Mouse (Mus musculus) spleen, adult 2 months (tissue): Measurements from ENCODE around the gene Nat9. TPM values are rescaled to one million over a fixed set of nuclear protein-coding genes. Genes with fewer than 3 reads are reported as not detected.

Experiments used
- DNase-seq, 2 experiments: peaks; one replicate each; pipeline versions ENCODE4 v3.0.0 to v3.0.0-alpha.2; 2012 to 2021; ENCODE audit warnings: low spot score in 2 of 2, low read depth in 1 of 2
- H3K27ac ChIP-seq: fragments of 200-500 bp; 2 replicates; pipeline ENCODE4 v1.5.1; 2012; ENCODE audit warnings: low read length, inconsistent platforms; ENCODE audit not compliant: insufficient read depth
- H3K27me3 ChIP-seq: fragments of 200-500 bp; 2 replicates; pipeline ENCODE4 v1.6.1; 2012; ENCODE audit warnings: mild to moderate bottlenecking, moderate library complexity, low read length, inconsistent platforms; ENCODE audit not compliant: control insufficient read depth, insufficient read depth
- H3K36me3 ChIP-seq: fragments of 200-500 bp; 2 replicates; pipeline ENCODE4 v1.6.1; 2012; ENCODE audit warnings: mild to moderate bottlenecking, low read length, inconsistent platforms; ENCODE audit not compliant: control insufficient read depth, insufficient read depth
- H3K4me1 ChIP-seq: fragments of 200-500 bp; 2 replicates; pipeline ENCODE4 v1.6.1; 2011; ENCODE audit warnings: inconsistent platforms; ENCODE audit not compliant: control insufficient read depth, insufficient read depth, insufficient read length
- H3K4me3 ChIP-seq: fragments of 200-500 bp; 2 replicates; pipeline ENCODE4 v1.5.1; 2011; ENCODE audit warnings: mild to moderate bottlenecking, inconsistent platforms; ENCODE audit not compliant: insufficient read depth, insufficient read length; ENCODE audit errors: extremely low read depth
- CTCF ChIP-seq: fragments of 200-500 bp; IDR thresholded peaks from 2 replicates; pipeline ENCODE4 v1.5.1; 2011; ENCODE audit warnings: mild to moderate bottlenecking, inconsistent platforms; ENCODE audit not compliant: insufficient read depth, insufficient read length, insufficient replicate concordance; ENCODE audit errors: extremely low read depth
- POLR2A ChIP-seq: fragments of 200-500 bp; IDR thresholded peaks from 2 replicates; pipeline ENCODE4 v1.6.1; 2011; ENCODE audit warnings: low read depth, low read length, inconsistent platforms
- WGBS: fragments of 180-500 bp; shearing (Covaris S2); methylation state at CpG from one replicate; pipeline ENCODE4 v1.1.7; 2018; 5-methylcytosine and 5-hydroxymethylcytosine counted together
- polyA plus RNA-seq: library from polyadenylated mRNA; depleted of rRNA; stranded (reverse); fragments of >200 nt; gene quantifications from 2 replicates; pipeline ENCODE4 v1.2.3, GENCODE M21; 2012

Gene Nat9
- polyA plus RNA-seq, 1 experiment: 12.3 TPM

DNA sequence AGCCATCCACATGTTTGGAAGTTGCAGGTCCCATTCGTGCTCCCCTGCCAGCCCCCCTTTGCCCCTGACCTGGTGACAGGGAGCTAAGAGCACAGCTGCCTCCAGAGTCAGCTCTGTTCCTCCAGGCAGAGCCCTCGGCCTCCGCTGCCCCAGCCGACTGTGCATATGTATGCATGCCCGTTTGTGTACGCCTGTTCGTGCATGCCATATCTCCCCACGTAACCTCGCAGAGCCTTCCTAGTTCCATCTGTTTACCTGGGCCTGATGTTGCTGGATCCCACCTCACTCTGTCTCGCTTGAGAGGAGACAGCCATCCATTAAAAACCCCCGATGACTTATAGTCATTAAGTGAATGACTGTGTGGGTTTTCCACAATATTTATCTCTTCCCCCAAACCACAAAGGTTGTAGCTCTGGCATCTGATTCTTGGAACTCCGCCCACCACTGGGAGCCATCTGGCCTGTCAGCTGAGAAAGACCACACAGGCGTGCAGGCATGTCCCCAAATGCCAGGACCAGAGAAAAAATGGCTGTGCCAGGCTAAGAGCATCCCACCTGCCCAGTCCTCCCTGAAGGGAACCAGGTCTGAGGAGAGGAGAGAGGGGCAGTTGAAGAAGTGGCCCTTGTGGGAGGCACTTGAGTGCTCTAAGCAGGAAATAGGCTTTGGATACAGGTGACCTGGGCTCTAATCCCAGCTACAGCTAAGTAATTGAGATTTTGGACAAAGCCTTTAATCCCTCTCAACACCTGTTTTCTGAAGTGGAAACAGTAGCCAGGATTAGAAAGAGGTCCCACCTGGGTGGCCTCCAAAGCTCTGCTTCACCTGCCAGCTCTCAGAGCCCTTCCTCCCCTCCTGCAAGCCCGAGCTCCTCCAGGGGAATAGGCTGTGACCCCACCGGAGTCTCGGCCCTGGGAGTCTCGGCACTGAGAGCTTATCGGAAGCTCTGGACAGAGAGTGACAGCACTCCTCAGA lies 30.1 kb upstream of the Nat9 start:
- Histone ChIP-seq H3K4me1 (no peaks in the 10 kb centered on the region), H3K27me3 (no peaks in the 10 kb centered on the region), H3K27ac (no peak overlapping the region), H3K4me3 (no peak overlapping the region), H3K36me3 (no peaks in the 10 kb centered on the region; the same call in 1 of the 2 replicates)
- DNase-seq: no peak
- TF ChIP-seq POLR2A (no peak), CTCF (no peak)
- 62% methylated on average over 18 of the region's 18 CpGs for WGBS

DNA sequence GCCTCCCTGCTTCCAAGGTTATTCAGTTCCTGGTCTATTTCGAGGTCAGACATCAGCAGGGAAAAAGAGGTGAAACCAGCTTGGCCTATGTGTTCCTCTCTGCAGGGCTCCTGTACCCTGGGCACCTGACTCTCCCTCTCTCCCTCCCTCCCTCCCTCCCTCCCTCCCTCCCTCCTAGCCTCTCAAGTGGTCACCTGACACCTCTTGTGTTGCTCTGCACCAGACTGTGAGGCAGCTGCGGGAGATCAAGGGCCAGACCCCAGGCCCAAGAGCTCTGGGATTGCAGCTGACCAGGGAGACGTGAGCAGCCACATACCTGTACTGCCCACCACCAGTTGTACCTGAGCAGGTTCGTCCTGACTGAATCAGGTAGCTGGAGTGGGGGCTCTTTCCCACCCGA lies 27.5 kb upstream of the Nat9 start:
- Histone ChIP-seq H3K36me3 (no peaks in the 10 kb centered on the region; the same call in 1 of the 2 replicates), H3K27ac (no peak overlapping the region), H3K4me1 (no peaks in the 10 kb centered on the region), H3K4me3 (no peak overlapping the region), H3K27me3 (no peaks in the 10 kb centered on the region)
- 83% methylated on average over 5 of the region's 5 CpGs for WGBS
- no peak for DNase-seq
- TF ChIP-seq CTCF (no peak), POLR2A (no peak)

DNA sequence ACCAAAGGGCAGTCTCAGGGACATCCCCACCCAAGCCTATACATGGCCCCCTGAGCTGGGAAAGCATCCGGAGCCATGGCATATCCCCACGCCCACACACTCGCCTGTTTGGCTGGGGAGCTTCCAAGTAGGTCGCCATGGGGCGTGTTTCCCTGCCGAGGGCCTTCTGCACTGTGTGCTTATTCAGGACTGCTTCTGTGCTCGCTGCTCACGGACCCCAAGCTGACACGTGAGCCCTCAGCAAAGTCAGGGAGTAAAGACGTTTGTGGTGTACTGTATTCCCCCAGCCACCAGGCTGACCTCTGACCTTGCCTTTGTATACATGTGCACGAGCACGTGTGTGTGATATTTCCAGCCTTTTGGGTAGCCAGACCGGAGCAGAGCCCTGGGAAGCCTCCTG lies 24.5 kb upstream of the Nat9 start:
- no peak overlapping the region for H3K27ac ChIP-seq
- H3K36me3 ChIP-seq: peaks cover 12% of the 10 kb centered on the region
- no peaks in the 10 kb centered on the region for H3K27me3 ChIP-seq
- TF ChIP-seq POLR2A: no peak
- no peak for TF ChIP-seq CTCF
- whole genome bisulfite sequencing: 90% methylated on average over 13 of the region's 13 CpGs
- no peak overlapping the region for H3K4me3 ChIP-seq
- H3K4me1 ChIP-seq: no peaks in the 10 kb centered on the region
- no peak for DNase-seq

DNA sequence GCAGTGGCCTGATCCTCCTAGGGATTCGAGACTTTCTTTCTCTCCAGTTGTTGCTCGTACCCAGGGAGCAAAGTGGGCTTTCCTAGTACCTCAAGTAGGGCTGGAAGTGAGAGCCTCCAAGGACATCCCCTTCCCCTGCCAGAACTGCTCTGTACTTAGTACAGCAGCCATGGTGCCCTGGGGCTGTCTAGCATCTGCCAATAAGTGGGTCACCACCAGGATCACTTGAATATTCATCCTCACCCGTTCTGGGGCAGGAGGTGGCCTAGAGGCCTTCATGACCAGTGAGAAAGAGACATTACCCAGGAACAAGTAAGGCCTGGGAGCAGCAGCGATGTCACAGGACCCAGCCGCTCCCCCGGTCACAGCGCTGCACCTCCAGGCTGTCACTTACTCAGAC lies 22.3 kb upstream of the Nat9 start:
- Histone ChIP-seq H3K27me3 (no peaks in the 10 kb centered on the region), H3K4me3 (no peak overlapping the region), H3K27ac (no peak overlapping the region), H3K36me3 (peaks cover 33% of the 10 kb centered on the region), H3K4me1 (no peaks in the 10 kb centered on the region)
- TF ChIP-seq CTCF (no peak), POLR2A (no peak)
- WGBS: 96% methylated on average over 7 of the region's 7 CpGs
- no peak for DNase-seq

DNA sequence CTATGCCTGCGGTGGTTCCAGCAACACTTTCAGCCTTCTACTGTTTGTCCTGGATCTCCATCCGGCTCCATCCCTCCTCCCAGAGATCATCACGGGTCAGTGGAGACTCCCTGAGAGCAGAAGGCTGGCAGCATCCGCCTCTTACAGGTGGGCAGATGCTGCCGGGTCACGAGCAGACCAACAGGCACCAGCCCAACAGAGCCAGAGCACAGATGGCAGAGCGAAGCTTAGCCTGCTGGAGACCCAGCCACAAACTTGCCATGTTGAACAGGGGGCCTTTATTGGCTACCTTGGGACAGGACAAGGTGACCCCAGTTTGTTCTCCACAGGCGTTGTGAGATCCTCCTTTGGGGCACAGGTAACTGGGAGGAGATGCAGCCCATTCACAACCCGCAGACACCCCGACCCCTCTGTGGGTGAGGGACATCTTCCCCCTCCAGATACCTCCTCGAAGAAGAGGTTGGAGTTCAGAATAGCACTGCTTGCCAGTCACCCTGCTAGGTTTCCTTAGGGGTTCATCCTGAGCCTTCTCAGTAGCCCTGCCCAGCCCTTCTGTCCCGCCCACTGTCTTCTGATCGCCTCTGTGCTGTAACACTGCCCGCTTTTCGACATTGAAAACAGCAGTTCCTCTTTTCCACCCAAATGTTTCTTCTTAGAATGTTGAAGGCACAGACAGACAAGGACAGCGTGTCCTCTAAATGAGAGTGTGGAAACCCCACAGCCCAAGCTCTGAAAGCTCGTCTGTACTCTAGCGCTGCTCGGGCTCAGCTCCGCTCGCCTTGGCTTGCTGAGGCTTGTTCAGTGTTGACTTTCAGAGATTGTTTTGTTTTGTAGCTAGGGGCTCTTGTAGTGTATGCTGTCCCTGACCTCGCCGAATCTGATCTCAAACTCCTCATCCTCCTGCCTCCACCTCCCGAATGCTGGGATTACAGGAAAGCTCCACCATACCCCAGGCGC lies 21.4 kb upstream of the Nat9 start:
- TF ChIP-seq POLR2A: no peak
- TF ChIP-seq CTCF: no peak
- DNase-seq: no peak
- WGBS: 73% methylated on average over 25 of the region's 25 CpGs
- Histone ChIP-seq H3K27ac (no peak overlapping the region), H3K4me1 (no peaks in the 10 kb centered on the region), H3K27me3 (no peaks in the 10 kb centered on the region), H3K36me3 (peaks cover 35% of the 10 kb centered on the region), H3K4me3 (no peak overlapping the region)

DNA sequence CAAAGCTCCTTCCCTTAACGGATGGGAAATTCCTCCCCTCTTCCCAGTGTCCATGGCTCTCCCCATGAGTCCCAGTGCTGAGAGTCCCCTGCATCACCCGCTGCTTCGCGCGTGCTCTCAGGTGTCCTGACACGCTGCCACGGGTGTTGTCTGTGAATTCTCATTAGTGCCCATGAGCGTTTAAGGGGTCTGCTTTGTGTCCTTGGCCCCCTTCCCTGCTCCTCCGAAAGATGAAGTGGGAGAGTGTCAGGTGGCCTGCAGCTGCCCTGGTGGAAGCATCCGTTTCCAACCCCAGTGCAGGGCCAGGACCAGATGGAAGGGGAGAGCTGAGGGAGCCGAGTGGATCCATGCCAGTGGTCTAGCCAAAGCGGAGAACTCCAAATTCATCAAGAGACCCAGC lies 20.5 kb upstream of the Nat9 start:
- no peak for DNase-seq
- 96% methylated on average over 12 of the region's 12 CpGs for WGBS
- Histone ChIP-seq H3K4me1 (no peaks in the 10 kb centered on the region), H3K27ac (no peak overlapping the region), H3K27me3 (no peaks in the 10 kb centered on the region), H3K4me3 (no peak overlapping the region), H3K36me3 (peaks cover 38% of the 10 kb centered on the region)
- TF ChIP-seq POLR2A: no peak
- TF ChIP-seq CTCF: no peak
